Mouse (Mus musculus): ENCODE results near the gene Stradb. TPM values are rescaled to one million over a fixed set of nuclear protein-coding genes. Genes with fewer than 3 reads are reported as not detected.
"Not testable (repeated sequence)": the region's sequence is repeated elsewhere in the genome, so short reads cannot be mapped to it uniquely, and the experiment has no call there.

The Stradb gene
- total RNA-seq, 2 experiments from 2014 or later: 23.8 to 36.6 TPM

DNA sequence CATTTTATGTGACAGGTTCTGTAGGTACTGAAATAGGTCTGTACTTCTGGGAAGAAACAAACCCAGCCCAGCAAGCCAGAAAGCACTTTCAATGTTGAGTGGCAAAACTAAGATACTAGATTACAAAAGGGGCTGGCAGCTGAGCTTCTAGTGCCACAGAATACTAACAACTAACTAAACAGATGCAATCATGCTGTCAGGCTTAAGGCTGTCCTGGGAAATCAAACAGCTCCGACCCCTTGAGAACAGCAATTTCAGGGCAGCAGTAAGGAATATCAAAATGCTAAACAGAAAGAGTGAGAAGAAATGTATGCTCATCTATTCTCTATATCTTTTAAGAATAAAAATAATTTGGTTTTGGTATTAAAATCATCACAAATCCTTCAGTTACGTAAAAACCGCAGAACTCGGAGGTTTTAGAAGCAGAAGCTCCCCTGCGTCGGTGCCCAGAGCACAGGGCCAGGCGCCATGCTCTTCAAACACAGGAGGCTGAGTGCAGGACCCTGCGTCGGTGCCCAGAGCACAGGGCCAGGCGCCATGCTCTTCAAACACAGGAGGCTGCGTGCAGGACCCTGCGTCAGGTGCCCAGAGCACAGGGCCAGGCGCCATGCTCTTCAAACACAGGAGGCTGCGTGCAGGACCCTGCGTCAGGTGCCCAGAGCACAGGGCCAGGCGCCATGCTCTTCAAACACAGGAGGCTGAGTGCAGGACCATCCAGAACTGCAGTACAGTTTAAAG, 14.4 kb upstream of the Stradb start:
- ATAC-seq (replicated peaks; ENCODE audit: low FRiP score, low TSS enrichment, poor library complexity, severe bottlenecking): not testable (repeated sequence)

- no peak for ATAC-seq (replicated peaks; ENCODE audit: low FRiP score, low TSS enrichment, poor library complexity, severe bottlenecking)
Measured at GRCm38 (mm10) chr1:58959682-58960081, 13.6 kb upstream of the Stradb start.

DNA sequence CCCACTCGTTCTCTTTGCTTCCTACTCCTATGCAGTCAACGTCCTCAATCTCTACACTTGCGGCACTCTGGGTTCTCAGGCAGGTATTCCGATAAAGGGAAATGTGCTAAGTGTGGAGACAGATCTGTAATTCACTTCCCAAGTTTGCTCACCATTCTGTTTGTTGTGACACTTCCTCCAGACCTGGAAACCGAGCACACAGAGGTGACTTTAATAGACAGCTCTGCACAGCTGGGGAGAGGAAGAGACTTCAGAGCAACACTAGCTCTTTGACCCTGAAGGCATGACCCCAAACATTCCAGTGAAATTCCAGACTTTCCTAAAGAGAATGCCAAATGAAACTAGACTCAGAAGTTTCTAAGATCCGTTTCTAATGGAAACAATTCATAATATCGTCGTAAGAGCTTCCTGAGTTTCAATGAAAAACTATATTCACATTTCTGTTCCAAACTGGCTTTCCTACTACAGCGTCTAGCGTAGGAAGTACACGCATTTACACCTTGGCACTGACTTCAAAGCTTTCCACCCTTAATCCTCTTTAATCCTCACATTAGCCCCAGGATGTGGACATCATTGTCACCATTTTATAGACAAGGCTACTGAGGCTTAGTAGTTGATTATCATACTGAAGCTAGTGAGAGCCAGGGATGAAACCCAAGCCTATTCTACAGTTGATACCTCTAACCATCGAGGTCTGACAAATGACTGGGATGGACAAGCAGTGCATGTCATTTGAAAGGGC, 12.0 kb upstream of the Stradb start:
- ATAC-seq (replicated peaks; ENCODE audit: low FRiP score, low TSS enrichment, poor library complexity, severe bottlenecking): no peak

- ATAC-seq (replicated peaks; ENCODE audit: low FRiP score, low TSS enrichment, poor library complexity, severe bottlenecking): peak; percentile 88
Measured at GRCm38 (mm10) chr1:58962418-58962817, 10.9 kb upstream of the Stradb start.

DNA sequence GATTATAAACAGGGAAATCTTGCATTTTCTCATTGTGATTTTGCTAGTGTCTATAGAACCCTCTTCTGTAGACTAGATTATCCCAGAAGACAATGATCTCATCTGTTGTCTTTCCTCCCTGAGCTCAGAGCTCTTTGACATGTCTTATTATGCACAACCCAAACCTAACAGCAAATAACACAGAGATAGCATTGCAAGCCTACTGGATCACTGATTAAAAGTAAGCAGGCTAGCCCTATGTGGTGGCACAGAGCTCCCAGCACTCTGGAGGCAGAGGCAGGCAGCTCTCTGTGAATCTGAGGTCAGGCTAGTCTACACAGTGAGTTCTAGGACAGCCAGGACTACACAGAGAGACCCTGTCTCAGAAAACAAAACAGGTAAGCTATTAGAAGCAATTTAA, 10.5 kb upstream of the Stradb start:
- peak; percentile 55 for ATAC-seq (replicated peaks; ENCODE audit: low FRiP score, low TSS enrichment, poor library complexity, severe bottlenecking)

- ATAC-seq (replicated peaks; ENCODE audit: low FRiP score, low TSS enrichment, poor library complexity, severe bottlenecking): no peak
Measured at GRCm38 (mm10) chr1:58967534-58967933, 5.8 kb upstream of the Stradb start.

- ATAC-seq (replicated peaks; ENCODE audit: low FRiP score, low TSS enrichment, poor library complexity, severe bottlenecking): no peak
Measured at GRCm38 (mm10) chr1:58970054-58970453, 3.3 kb upstream of the Stradb start.

DNA sequence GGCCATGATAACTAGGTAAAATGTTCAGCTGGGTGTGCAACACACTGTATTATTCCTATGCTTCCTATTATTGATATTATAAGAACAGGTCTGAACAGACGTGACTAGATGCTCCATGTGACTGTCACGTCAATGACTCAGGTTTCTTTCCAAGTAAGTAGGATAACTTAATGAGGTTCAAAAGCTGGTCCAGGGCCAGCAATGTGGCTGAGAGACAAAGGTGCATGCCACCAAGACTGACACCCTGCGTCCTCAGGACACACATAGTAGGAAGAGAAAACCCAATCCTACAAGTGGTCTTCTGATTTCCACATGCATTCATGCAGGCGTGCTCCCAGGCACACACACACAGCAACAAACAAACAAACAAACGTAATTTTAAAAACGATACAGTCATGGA, 2.2 kb upstream of the Stradb start:
- no peak for ATAC-seq (replicated peaks; ENCODE audit: low FRiP score, low TSS enrichment, poor library complexity, severe bottlenecking)

DNA sequence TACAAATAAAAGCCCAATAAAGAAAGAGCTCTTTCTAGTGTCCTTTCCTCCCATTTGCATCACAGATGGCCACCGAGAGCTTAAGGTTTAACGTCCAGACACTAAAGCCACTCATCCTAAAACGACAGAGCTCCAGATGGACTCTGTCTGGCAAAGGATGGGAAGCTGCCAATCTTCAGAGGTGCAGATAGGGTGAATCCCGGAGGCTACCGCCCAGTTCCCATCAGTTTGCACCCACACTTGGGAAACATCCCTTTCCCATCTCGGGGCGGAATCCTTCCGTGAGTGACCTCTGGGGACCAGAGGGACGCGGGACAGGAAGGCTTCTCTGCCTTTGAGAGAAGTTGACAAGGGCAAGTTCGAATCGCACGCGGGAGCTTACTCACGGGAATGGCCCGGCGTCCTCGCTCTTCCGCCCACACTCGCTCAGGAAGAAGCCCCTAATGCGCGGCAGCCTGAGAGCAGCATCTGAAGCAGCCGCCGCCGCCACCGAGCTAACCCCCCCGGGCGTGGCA, 414 bp upstream of the Stradb start:
- 0 out of 2 replicates have a peak, but pooled peaks have one; percentile 0 for ATAC-seq (replicated peaks; ENCODE audit: low FRiP score, low TSS enrichment, poor library complexity, severe bottlenecking)

- ATAC-seq (replicated peaks; ENCODE audit: low FRiP score, low TSS enrichment, poor library complexity, severe bottlenecking): no peak
Measured at GRCm38 (mm10) chr1:58982276-58982675, 9.0 kb downstream of the Stradb start.

DNA sequence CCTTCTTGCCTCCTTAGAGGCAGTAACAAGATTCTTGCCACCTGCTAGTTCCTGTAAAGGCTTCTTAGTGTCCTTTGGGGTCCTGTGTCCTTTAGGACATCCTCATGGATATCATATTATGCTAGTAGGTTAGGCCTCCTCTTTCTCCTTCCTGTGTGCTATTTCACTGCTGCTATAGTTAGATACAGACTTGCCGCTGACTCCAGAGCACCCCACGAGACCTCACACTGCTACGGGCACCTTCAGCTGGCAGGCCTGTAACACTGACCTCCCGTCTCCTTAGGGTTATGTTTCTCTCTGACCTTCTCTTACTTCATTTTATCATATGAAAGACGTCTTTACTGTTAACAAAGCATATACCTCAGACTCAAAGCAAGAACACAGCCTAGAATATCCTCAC, 11.3 kb downstream of the Stradb start:
- no peak for ATAC-seq (replicated peaks; ENCODE audit: low FRiP score, low TSS enrichment, poor library complexity, severe bottlenecking)

- ATAC-seq (replicated peaks; ENCODE audit: low FRiP score, low TSS enrichment, poor library complexity, severe bottlenecking): peak; percentile 77; the same call in 1 of the 2 replicates
Measured at GRCm38 (mm10) chr1:58993144-58993543, 19.8 kb downstream of the Stradb start.

- no peak for ATAC-seq (replicated peaks; ENCODE audit: low FRiP score, low TSS enrichment, poor library complexity, severe bottlenecking)
Measured at GRCm38 (mm10) chr1:58993723-58994122, 20.4 kb downstream of the Stradb start.

- ATAC-seq (replicated peaks; ENCODE audit: low FRiP score, low TSS enrichment, poor library complexity, severe bottlenecking): no peak
Measured at GRCm38 (mm10) chr1:58995313-58995712, 22.0 kb downstream of the Stradb start.

GRCm38 (mm10) chr1:59009250-59009649, 35.9 kb downstream of the Stradb start:
- ATAC-seq (replicated peaks; ENCODE audit: low FRiP score, low TSS enrichment, poor library complexity, severe bottlenecking): no peak

GRCm38 (mm10) chr1:59021556-59021955, 48.2 kb downstream of the Stradb start:
- ATAC-seq (replicated peaks; ENCODE audit: low FRiP score, low TSS enrichment, poor library complexity, severe bottlenecking): no peak

DNA sequence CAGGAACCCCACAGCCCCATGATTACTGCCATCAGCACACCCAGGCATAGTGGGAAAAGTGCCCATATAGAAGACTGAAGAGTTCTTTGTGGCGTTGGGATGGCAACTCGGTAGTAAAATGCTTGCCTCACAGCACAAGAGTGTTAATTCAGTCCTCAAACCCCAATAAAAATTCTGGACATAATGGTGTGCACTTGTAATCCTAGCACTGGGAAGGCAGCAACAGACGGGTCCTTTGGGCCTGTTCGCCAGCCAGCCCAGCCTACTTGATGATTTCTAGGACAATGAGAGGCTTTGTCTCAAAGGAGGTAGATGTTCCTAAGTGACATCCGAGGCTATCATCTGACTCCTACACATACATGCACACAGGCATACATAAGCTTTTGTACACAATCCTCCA, 64.4 kb downstream of the Stradb start:
- no peak for ATAC-seq (replicated peaks; ENCODE audit: low FRiP score, low TSS enrichment, poor library complexity, severe bottlenecking)

Data from megakaryocyte-erythroid progenitor cell, adult 5-6 weeks (primary cell).